Mouse (Mus musculus) E14TG2a.4 (cell line): ENCODE results near the gene H2-T3.

ENCODE experiments used
- CTCF ChIP-seq: conservative IDR thresholded peaks from 2 replicates; pipeline ENCODE4 v1.5.1; 2014; ENCODE audit warnings: low read length
- NANOG ChIP-seq: IDR thresholded peaks from 2 replicates; pipeline ENCODE4 v1.6.1; 2014; ENCODE audit warnings: borderline replicate concordance, low read length, mixed read lengths
- POU5F1 ChIP-seq: IDR thresholded peaks from 2 replicates; pipeline ENCODE4 v1.6.1; 2014; ENCODE audit warnings: low read length, borderline replicate concordance

GRCm38 (mm10) chr17:36182212-36182611, 7.9 kb downstream of the H2-T3 start:
- no peak for TF ChIP-seq CTCF
- no peak for TF ChIP-seq NANOG
- no peak for TF ChIP-seq POU5F1
